Mouse (Mus musculus) embryonic facial prominence, embryonic 13.5 days (tissue): ENCODE measurements at regions not wholly inside any gene's neighbourhood (a gene's known extent, or its start where the extent isn't known, plus 50 kb on each side); places are given as distances from the start of the nearest gene placed in this dataset.

ENCODE experiments used
- ATAC-seq: fragments of 200-750 bp; cut with Nextera tagmentation; 2 replicates; pipeline ENCODE4 v1.8.0; 2017; ENCODE audit warnings: low read depth; ENCODE audit not compliant: insufficient number of reproducible peaks, insufficient read depth, low FRiP score, low TSS enrichment
- H3K27ac ChIP-seq: fragments of 300-500 bp; sonication (generic); 2 replicates; pipeline ENCODE4 v1.5.1; 2015; ENCODE audit warnings: moderate library complexity, mild to moderate bottlenecking, inconsistent platforms
- H3K27me3 ChIP-seq: fragments of 300-500 bp; sonication (generic); 2 replicates; pipeline ENCODE4 v1.6.1; 2015; ENCODE audit warnings: mild to moderate bottlenecking, inconsistent platforms
- H3K36me3 ChIP-seq: fragments of 300-500 bp; sonication (generic); 2 replicates; pipeline ENCODE4 v1.6.1; 2015; ENCODE audit warnings: mild to moderate bottlenecking, inconsistent platforms
- H3K4me1 ChIP-seq: fragments of 300-500 bp; sonication (generic); 2 replicates; pipeline ENCODE4 v1.6.1; 2015; ENCODE audit warnings: inconsistent platforms
- H3K4me2 ChIP-seq: fragments of 300-500 bp; sonication (generic); 2 replicates; pipeline ENCODE4 v1.6.1; 2015; ENCODE audit warnings: moderate library complexity, mild to moderate bottlenecking, inconsistent platforms
- H3K4me3 ChIP-seq: fragments of 300-500 bp; sonication (generic); 2 replicates; pipeline ENCODE4 v1.5.1; 2015; ENCODE audit warnings: mild to moderate bottlenecking, inconsistent platforms
- H3K9ac ChIP-seq: fragments of 300-500 bp; sonication (generic); 2 replicates; pipeline ENCODE4 v1.6.1; 2015; ENCODE audit warnings: mild to moderate bottlenecking, inconsistent platforms
- H3K9me3 ChIP-seq: fragments of 300-500 bp; sonication (generic); 2 replicates; pipeline ENCODE4 v1.6.1; 2016; ENCODE audit warnings: inconsistent platforms
- WGBS: fragments of 180-500 bp; shearing (Covaris S2); methylation state at CpG from one replicate; pipeline ENCODE4 v1.1.7; 2015; ENCODE audit warnings: mixed read lengths; 5-methylcytosine and 5-hydroxymethylcytosine counted together

DNA sequence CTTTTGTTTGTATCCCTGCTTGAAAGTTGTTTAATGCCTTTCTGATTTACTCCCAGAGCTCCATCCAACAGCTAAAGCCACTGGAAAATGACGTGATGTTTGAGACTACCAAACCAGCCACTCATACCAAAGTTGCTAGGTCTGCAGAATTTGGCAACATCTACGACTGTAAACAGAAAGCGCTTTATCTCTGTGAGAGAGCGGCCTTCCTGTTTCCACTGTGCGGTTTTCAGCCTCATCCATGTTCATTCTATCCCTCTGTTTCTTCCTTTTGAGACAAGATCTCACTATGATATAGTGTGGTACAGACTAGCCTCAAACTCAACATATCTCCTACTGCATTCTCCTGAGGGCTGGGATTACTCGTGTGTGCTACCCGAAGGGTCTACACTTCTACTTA is 100.0 kb downstream of the Tmem30b start:
- no peak overlapping the region for H3K4me3 ChIP-seq
- ATAC-seq: no peak
- no peak overlapping the region for H3K27ac ChIP-seq
- H3K9me3 ChIP-seq: no peaks in the 10 kb centered on the region
- H3K4me1 ChIP-seq: peaks cover 37% of the 10 kb centered on the region
- no peaks in the 10 kb centered on the region for H3K36me3 ChIP-seq
- 90% methylated on average over 7 of the region's 7 CpGs for WGBS
- no peak overlapping the region for H3K9ac ChIP-seq
- no peak overlapping the region for H3K4me2 ChIP-seq
- H3K27me3 ChIP-seq: 0 out of 2 replicates have a peak, but pooled peaks cover 2% of the 10 kb centered on the region

DNA sequence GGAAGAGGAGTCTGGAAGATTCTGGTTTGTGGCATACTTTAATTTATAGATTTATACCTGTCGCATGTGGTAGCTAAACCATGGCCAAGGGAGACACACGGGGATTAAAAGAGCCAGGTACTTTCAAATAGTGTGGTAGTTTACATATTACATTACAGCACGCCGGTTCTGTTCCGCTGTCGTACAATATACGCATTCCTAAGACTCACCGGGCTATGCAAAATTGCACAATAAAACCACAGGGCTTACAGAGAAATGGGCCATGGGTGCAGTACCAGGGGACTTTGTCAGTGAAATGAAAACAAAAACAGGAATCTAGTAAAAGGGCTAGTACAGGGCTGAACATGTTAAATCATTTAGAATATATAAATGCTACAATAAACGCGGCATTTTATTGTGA is 100.6 kb downstream of the Tmem30b start:
- WGBS: 51% methylated on average over 10 of the region's 10 CpGs
- no peak overlapping the region for H3K4me3 ChIP-seq
- H3K4me1 ChIP-seq: peaks cover 36% of the 10 kb centered on the region
- no peaks in the 10 kb centered on the region for H3K36me3 ChIP-seq
- no peaks in the 10 kb centered on the region for H3K9me3 ChIP-seq
- ATAC-seq: peak; percentile 41; the same call in 1 of the 2 replicates
- peak overlapping the region; percentile 11 for H3K27ac ChIP-seq
- 0 out of 2 replicates have a peak overlapping the region, but pooled peaks have one; percentile 15 for H3K4me2 ChIP-seq
- H3K9ac ChIP-seq: no peak overlapping the region
- H3K27me3 ChIP-seq: no peaks in the 10 kb centered on the region

DNA sequence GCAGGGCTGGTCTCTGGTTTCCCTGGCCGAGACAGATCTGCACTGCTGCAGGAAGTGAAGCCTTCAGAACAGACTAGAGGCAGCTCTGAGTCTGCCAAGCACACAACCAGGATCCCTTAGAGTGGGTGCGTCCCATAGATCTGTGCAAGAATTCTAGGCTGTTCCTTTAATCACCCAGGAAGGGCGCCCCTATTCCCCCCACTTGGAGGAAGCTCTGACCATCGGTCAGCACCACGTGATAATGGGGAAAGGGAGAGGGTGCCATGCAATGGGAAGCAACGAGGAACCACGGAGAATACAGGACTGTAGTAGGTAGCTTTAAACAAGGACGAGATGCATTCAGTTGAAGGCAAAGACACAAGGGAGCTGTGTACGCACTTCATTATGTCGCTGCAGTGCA is 101.1 kb downstream of the Tmem30b start:
- H3K27me3 ChIP-seq: no peaks in the 10 kb centered on the region
- H3K4me3 ChIP-seq: no peak overlapping the region
- peaks cover 38% of the 10 kb centered on the region for H3K4me1 ChIP-seq
- no peaks in the 10 kb centered on the region for H3K36me3 ChIP-seq
- no peaks in the 10 kb centered on the region for H3K9me3 ChIP-seq
- H3K9ac ChIP-seq: no peak overlapping the region; the same call in 1 of the 2 replicates
- peak overlapping the region; percentile 15; the same call in 1 of the 2 replicates for H3K4me2 ChIP-seq
- peak overlapping the region; percentile 11 for H3K27ac ChIP-seq
- ATAC-seq: no peak
- 48% methylated on average over 10 of the region's 10 CpGs for WGBS

DNA sequence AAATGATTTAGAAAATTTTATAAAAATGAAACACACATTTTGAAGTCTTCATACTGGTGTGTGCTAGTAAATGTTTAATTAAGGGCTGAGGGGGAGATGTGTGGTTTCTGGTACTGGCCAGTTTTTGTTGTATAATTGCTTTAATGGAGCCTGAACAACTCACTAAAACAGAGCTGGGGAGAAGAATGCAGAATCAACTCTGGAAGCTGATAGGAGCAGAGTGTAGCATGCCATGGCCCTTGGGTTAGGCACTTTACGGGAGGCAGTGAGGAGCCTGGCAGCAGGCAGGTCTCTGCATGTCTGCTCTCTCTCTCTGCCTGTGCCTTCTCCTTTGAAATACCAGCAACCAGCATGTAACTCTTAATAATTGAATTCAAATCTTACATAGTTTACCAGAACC is 104.9 kb downstream of the Tmem30b start:
- Histone ChIP-seq H3K9ac (no peak overlapping the region), H3K4me3 (no peak overlapping the region), H3K4me1 (peaks cover 27% of the 10 kb centered on the region), H3K27me3 (no peaks in the 10 kb centered on the region), H3K27ac (no peak overlapping the region), H3K36me3 (no peaks in the 10 kb centered on the region), H3K4me2 (no peak overlapping the region), H3K9me3 (no peaks in the 10 kb centered on the region)
- no peak for ATAC-seq
- 52% methylated on average over 1 of the region's 1 CpGs for WGBS

DNA sequence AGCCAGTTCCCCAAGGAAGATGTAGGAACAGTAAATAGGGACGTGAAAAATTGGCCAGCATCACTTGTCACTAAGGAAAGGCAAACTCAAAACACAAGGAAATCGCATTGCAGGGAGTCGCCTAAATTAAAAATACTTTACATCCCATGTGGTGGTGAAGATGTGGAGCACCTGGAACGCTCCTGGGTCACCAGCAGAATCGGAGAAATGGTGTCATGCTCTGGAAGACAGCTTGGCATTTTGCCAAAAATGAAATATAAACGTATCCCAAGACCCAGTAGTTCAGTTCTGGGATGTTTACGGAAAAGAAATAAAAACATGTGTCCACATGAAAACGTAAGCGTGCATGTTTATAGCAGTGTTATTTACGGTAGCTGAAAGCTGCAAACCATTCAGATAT is 111.5 kb downstream of the Tmem30b start:
- H3K36me3 ChIP-seq: no peaks in the 10 kb centered on the region
- no peak overlapping the region; the same call in 1 of the 2 replicates for H3K4me2 ChIP-seq
- H3K27ac ChIP-seq: no peak overlapping the region
- H3K27me3 ChIP-seq: no peaks in the 10 kb centered on the region
- peaks cover 8% of the 10 kb centered on the region for H3K4me1 ChIP-seq
- no peak for ATAC-seq
- H3K9me3 ChIP-seq: no peaks in the 10 kb centered on the region
- no peak overlapping the region for H3K4me3 ChIP-seq
- H3K9ac ChIP-seq: no peak overlapping the region
- WGBS: 39% methylated on average over 10 of the region's 10 CpGs

DNA sequence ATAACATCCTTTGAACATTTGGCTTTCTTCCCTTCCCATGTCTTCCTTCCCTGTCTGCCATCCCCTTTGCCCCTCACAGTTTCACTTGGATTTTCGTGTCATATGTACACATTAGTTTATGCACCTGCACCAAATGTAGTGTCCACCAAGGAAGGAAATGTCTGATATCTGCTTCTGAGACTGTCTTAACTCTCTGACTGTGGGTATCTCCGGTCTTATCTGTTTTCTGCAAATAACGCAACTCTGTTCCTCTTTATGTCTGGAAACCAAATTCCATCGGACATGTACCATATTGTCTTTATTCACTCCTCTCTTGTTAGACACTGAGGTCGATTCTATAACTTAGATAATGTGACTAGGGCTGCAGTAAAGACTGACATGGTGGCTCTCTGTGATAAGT is 113.6 kb downstream of the Tmem30b start:
- WGBS: 85% methylated on average over 5 of the region's 5 CpGs
- Histone ChIP-seq H3K27ac (no peak overlapping the region), H3K9me3 (no peaks in the 10 kb centered on the region), H3K36me3 (no peaks in the 10 kb centered on the region), H3K4me2 (no peak overlapping the region), H3K4me3 (no peak overlapping the region), H3K9ac (no peak overlapping the region), H3K27me3 (no peaks in the 10 kb centered on the region), H3K4me1 (peaks cover 24% of the 10 kb centered on the region)
- no peak for ATAC-seq

DNA sequence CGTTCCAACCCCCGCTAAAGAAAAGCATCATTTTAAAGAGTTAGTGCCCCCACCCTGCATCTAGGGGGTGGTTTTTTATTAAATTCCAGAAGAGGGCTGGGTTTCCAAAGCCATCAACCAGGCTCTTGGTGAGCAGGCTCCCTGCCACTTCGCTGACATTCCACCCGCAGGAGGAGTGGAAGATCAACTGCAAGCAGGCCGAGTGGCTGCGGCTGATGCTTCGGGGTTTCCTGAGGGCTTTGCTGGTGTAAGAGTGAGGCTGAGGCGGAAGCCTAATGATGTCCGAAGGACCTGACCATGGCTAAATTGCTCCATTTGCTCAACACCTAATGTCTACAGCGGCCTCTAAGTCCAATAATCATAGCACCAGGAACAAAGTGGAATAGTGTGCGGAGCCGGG is 118.0 kb downstream of the Tmem30b start:
- H3K27ac ChIP-seq: peak overlapping the region; percentile 77
- 0 out of 2 replicates have a peak overlapping the region, but pooled peaks have one; percentile 54 for H3K9ac ChIP-seq
- H3K27me3 ChIP-seq: no peaks in the 10 kb centered on the region
- H3K4me2 ChIP-seq: peak overlapping the region; percentile 55
- ATAC-seq: no peak
- no peaks in the 10 kb centered on the region for H3K36me3 ChIP-seq
- H3K9me3 ChIP-seq: no peaks in the 10 kb centered on the region
- WGBS: 26% methylated on average over 12 of the region's 12 CpGs
- H3K4me3 ChIP-seq: peak overlapping the region; percentile 29
- peaks cover 26% of the 10 kb centered on the region for H3K4me1 ChIP-seq

DNA sequence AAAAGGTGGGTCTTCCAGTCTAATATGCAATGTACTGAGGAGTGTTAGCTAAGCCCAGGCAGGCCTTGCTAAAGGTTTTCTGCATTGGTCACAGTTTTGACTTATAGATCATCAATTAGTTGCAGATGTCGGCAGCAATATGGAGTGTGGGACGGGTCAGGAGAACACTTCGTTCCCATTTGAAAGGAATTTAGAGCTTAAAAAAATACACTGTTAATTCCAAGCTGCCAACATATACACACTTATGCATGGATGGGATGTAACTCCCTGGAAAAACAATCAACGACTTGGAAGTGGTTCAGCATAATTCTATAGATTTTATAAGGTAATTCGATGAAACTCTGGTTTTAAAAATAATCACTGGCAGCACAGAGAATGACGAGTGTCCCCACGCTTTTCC is 121.4 kb downstream of the Tmem30b start:
- H3K27ac ChIP-seq: peak overlapping the region; percentile 40; the same call in 1 of the 2 replicates
- WGBS: 39% methylated on average over 7 of the region's 7 CpGs
- H3K9me3 ChIP-seq: no peaks in the 10 kb centered on the region
- peaks cover 26% of the 10 kb centered on the region for H3K4me1 ChIP-seq
- H3K4me3 ChIP-seq: no peak overlapping the region
- no peak overlapping the region for H3K4me2 ChIP-seq
- no peaks in the 10 kb centered on the region for H3K27me3 ChIP-seq
- H3K9ac ChIP-seq: no peak overlapping the region
- ATAC-seq: no peak
- no peaks in the 10 kb centered on the region for H3K36me3 ChIP-seq

DNA sequence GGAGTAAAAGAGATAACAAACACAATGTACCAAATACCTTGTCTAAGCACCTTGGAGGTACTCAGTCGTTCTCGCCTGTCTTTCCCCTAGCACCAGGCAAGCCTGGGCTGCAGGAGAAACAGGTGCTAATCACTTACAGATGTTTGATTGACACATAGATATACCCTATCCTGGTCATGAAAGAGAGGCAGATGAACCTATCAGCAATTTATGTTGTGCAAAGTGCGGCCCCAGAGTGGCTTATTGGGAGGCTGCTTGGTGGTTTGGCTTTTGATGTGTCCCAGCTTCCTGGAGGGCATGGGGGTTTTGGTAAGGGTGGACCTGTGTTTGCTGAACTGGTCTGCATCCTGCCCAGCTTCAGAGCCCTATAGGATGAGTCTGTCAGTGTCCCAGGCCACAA is 129.1 kb downstream of the Tmem30b start:
- 58% methylated on average over 3 of the region's 3 CpGs for WGBS
- no peak overlapping the region for H3K27ac ChIP-seq
- ATAC-seq: no peak

DNA sequence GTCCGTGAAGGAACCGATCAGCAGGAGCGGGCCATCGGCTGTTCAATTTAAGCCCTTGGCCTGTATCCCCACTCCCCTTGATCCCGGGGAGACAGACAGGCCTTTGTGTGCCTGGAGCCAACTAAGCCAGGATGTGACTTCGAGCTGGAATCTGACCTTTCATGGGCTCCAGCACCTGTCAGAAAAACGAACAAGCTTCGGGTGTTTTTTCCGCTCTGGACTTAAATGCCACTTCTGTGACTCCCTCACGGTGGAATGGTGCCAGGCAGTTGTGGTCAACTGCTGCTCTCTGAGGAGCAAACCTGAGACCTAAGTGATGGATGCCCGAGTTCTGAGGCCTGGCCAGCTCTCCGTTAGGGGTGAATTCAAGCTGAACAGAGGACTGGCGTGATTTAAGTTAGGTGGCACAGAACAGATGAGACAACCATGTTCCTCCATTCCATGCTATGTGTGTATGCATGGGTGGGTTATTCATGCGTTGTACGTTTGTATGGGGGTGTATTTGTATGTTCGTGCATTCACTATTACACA is 129.8 kb downstream of the Tmem30b start:
- no peak overlapping the region for H3K9ac ChIP-seq
- H3K4me3 ChIP-seq: no peak overlapping the region
- H3K27ac ChIP-seq: peak overlapping the region; percentile 66
- no peak overlapping the region for H3K4me2 ChIP-seq
- no peaks in the 10 kb centered on the region for H3K36me3 ChIP-seq
- peaks cover 34% of the 10 kb centered on the region for H3K4me1 ChIP-seq
- WGBS: 33% methylated on average over 16 of the region's 16 CpGs
- H3K9me3 ChIP-seq: no peaks in the 10 kb centered on the region
- ATAC-seq: peak; percentile 62; the same call in 1 of the 2 replicates
- H3K27me3 ChIP-seq: peaks cover 9% of the 10 kb centered on the region; the same call in 1 of the 2 replicates

More for the DNA sequence above, 129.1 kb downstream of the Tmem30b start:
- H3K9ac ChIP-seq: no peak overlapping the region
- H3K4me3 ChIP-seq: no peak overlapping the region
- H3K36me3 ChIP-seq: no peaks in the 10 kb centered on the region
- no peak overlapping the region for H3K4me2 ChIP-seq
- H3K27me3 ChIP-seq: peaks cover 6% of the 10 kb centered on the region; the same call in 1 of the 2 replicates
- peaks cover 34% of the 10 kb centered on the region for H3K4me1 ChIP-seq
- no peaks in the 10 kb centered on the region for H3K9me3 ChIP-seq

DNA sequence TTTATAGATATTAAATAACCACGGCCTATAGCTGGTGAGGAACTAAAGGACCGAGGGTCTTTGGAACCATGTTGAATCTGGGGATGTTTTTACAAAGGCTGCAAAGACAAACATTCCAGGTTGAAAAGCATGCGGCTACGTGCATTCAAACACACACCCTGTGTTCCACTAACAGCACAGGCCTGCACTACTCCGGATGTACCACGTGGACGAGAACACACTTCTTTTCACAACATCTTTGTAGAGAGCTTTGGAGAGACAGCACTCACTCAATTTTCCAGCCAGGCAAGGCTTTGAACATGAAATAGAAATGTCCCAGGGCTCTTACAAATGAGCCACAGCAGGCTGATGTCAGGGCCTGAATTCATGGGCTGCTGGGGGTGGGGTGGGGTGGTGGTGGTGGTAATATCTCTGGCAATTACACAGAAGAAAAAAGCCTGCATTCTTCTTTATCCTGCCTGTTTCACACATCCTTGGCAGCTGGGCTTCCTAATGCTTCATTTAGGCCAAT is 129.3 kb downstream of the Slc38a6 start:
- Histone ChIP-seq H3K36me3 (no peaks in the 10 kb centered on the region), H3K27me3 (peaks cover 11% of the 10 kb centered on the region; the same call in 1 of the 2 replicates), H3K9me3 (no peaks in the 10 kb centered on the region), H3K9ac (no peak overlapping the region), H3K27ac (peak overlapping the region; percentile 66), H3K4me3 (no peak overlapping the region), H3K4me1 (peaks cover 39% of the 10 kb centered on the region), H3K4me2 (no peak overlapping the region)
- peak; percentile 59; the same call in 1 of the 2 replicates for ATAC-seq
- 42% methylated on average over 7 of the region's 7 CpGs for WGBS

DNA sequence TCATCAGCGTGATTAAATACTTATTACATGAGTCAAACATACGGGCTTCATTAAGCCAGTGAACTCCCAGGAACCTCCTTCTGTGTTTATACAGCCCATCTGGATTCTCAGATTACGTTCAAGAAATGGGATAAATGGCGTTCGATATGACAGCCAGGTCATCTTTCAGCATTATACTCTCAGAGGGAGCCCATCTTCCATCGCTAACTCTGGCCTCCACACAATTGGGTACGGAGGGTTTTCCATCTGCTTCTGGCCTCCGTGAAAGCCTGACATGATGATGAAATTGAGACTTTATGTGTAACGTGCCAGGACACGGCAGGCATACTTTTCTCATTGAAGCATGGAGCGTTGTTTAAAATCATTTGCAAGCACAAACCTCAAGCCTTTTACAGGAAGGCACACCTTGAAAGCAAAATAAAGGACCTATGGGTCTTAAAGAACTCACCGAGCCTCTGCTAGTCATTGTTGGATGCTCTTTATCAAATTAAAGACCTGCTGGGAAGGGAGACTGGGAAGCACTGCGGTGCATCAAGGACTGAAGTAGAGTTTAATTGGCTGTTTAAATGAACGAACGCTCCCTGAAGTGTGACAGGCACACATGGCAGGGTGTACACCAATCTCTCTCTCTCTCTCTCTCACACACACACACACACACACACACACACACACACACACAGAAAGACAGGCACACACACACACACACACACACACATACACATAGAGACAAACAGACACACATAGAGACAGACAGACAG is 127.0 kb downstream of the Slc38a6 start:
- H3K27me3 ChIP-seq: peaks cover 17% of the 10 kb centered on the region
- 13% methylated on average over 15 of the region's 15 CpGs for WGBS
- H3K9me3 ChIP-seq: no peaks in the 10 kb centered on the region
- H3K4me1 ChIP-seq: peaks cover 45% of the 10 kb centered on the region
- no peaks in the 10 kb centered on the region for H3K36me3 ChIP-seq
- H3K4me2 ChIP-seq: peak overlapping the region; percentile 37
- peak overlapping the region; percentile 24 for H3K27ac ChIP-seq
- no peak overlapping the region for H3K9ac ChIP-seq
- no peak for ATAC-seq
- no peak overlapping the region for H3K4me3 ChIP-seq
